Mouse (Mus musculus): ENCODE data around the gene Hoxa11. TPM values are rescaled to one million over a fixed set of nuclear protein-coding genes. Genes with fewer than 3 reads are reported as not detected.

Gene Hoxa11
- polyA plus RNA-seq, 1 experiment from 2014 or later = not detected

DNA sequence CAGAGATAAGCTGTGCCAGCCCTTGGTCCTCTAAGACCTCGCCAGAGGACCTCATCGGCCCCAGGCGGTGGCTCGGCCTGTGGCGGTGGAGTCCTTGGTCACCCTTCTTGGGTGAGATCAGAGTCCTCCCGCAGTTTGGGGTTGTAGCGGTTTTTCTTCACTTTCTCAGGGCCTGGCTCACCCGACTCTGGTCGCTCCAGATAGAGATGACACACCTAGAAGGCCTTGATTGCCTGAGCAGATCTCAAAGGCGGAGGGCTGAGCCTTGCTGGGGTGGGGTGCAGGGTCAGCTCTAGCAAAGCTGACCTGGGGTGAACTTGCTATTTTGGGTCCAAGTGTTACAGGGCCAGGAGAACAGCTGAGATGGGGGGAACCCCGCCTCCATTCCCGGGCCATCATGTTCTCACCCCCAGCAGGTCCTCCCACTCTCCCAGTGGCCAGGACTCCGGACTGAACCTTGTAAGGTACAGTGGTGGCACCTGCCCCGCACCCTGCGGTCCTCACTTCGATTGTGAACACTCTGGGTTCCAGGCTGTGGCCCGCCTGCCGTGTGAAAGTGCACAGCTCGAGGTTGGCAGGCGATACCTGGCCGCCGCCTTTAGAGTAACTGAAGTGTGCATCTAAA, 28.2 kb upstream of the Hoxa11 start:
- H3K4me3 ChIP-seq = no peak overlapping the region
- no peak overlapping the region for H3K4me2 ChIP-seq
- no peaks in the 10 kb centered on the region for H3K36me3 ChIP-seq
- no peak for ATAC-seq (ENCODE audit: insufficient number of reproducible peaks, insufficient read depth, low FRiP score, low TSS enrichment, low read depth)
- 3% methylated on average over 22 of the region's 22 CpGs for WGBS
- H3K27ac ChIP-seq = no peak overlapping the region
- H3K4me1 ChIP-seq = 0 out of 2 replicates have a peak, but pooled peaks cover 2% of the 10 kb centered on the region
- no peak overlapping the region for H3K9ac ChIP-seq
- H3K9me3 ChIP-seq = no peaks in the 10 kb centered on the region
- H3K27me3 ChIP-seq = peaks cover 98% of the 10 kb centered on the region

DNA sequence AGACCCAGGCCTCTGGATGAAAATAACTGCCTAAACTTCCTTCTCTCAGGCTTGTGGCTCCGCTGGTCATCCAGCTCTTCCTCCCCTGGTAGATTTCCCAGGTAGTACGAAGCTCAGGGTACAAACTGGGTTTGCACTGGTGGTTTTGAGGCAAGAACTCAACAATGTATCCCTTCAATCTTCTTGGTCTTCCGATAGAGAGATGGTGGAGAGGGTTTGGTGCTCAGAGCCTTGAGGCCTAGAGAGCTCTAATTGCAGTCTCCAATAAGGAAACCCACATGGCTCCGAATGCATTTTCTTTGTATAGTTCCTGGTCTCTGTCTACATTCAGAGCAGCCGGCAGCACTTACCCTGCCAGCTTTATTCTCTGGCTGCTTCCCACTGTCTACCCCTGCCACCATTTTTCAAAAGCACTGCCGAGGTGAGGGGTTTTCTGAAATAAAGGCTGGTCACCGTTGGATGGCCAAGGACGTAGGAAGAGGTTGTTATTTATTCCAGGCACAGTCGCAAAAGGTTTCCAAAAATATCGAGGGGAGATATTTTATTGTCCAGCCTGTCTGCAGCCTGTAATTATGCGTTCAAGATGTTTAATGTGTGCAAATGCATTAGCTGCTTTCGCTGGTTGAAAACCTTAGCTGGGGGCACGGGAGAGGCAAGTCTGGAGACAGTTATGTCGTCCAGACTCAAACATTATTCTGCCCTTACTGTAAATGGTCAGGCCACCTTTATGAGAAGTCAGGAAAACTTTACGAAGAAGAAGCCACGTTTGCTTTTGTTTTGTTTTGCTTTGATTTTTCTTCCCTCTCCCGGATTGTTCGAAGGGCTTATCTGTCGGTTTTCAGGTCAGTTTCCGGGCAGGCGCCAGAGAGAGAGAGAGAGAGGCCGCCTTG, 27.4 kb upstream of the Hoxa11 start:
- WGBS = 4% methylated on average over 22 of the region's 22 CpGs
- no peak overlapping the region for H3K4me2 ChIP-seq
- ATAC-seq (ENCODE audit: insufficient number of reproducible peaks, insufficient read depth, low FRiP score, low TSS enrichment, low read depth) = no peak
- H3K4me1 ChIP-seq = 0 out of 2 replicates have a peak, but pooled peaks cover 2% of the 10 kb centered on the region
- H3K27me3 ChIP-seq = peaks cover 99% of the 10 kb centered on the region
- H3K27ac ChIP-seq = no peak overlapping the region
- no peaks in the 10 kb centered on the region for H3K36me3 ChIP-seq
- H3K9ac ChIP-seq = no peak overlapping the region
- H3K9me3 ChIP-seq = no peaks in the 10 kb centered on the region
- no peak overlapping the region for H3K4me3 ChIP-seq

DNA sequence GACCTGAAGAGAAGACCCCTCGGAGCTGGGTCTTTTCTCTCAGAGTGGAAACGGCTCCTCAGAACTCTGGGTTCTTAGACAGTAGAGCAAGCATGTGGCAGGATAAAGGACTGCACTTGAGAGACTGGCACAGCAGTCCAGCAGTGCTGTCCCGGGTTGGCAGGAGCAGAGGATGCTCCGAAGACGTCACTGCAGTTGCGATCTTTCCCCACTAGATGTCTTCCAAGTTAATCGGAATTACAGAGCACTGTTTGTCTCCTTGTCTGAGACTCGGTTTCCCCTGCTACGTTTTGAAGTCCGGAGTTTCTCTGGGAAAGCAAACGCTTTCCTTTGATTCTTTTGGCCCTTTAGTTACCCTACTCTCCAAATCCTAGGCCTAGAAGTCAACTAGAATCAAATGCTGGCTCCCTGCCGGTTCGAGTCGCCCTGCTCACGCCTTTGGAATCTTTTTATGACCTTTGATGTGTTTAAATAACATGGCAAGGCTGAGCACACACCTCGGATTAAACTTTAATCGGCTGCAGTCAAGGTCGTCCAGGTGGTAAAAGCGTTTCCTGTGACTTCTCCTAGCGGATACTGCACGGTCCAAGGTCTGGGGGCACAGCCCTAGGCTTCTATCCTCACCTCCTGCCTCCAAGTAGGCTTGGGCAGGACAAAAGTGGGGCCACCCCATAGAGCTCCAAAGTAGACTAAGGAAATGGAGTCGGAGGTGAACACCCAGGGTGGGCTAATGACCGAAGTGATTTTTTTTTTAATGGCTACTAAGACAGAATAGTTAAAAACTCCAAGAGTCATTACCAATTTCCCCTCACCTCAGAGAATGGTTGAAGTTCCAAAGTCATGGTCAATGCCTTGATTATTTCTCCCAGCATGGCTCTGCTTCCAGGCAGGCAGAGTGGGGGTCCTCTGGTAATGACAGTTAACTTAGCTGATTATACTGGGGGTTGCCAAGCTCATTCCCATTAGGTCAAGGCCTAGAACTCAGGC, 25.2 kb upstream of the Hoxa11 start:
- no peak for ATAC-seq (ENCODE audit: insufficient number of reproducible peaks, insufficient read depth, low FRiP score, low TSS enrichment, low read depth)

DNA sequence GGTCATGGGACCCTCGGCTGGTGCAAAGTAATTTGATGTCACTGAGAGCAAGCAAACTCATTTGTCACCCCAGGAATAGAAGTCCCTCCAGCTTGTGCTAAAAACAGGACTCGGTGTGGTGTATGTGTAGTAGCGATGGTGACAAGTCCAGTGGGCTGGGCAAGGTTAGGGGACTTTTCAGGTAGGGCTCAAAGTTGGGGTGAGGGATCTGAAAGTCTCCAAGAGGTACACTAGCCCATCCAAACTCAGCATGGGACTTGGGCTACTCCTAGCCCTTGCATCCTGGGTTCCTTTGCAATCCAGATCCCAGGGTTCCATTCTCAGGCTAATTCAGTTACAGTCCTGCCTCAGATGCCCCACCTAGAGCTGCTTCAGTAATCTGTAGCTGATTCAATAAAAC, 23.1 kb upstream of the Hoxa11 start:
- Histone ChIP-seq H3K4me1 (no peaks in the 10 kb centered on the region), H3K36me3 (no peaks in the 10 kb centered on the region), H3K27ac (no peak overlapping the region), H3K9me3 (no peaks in the 10 kb centered on the region), H3K4me3 (no peak overlapping the region), H3K9ac (no peak overlapping the region), H3K4me2 (no peak overlapping the region), H3K27me3 (peaks cover 97% of the 10 kb centered on the region)
- WGBS = 2% methylated on average over 3 of the region's 3 CpGs
- ATAC-seq (ENCODE audit: insufficient number of reproducible peaks, insufficient read depth, low FRiP score, low TSS enrichment, low read depth) = no peak

More for the DNA sequence above, 25.2 kb upstream of the Hoxa11 start:
- Histone ChIP-seq H3K4me2 (no peak overlapping the region), H3K4me3 (no peak overlapping the region), H3K4me1 (0 out of 2 replicates have a peak, but pooled peaks cover 2% of the 10 kb centered on the region), H3K27me3 (peaks cover 97% of the 10 kb centered on the region), H3K9me3 (no peaks in the 10 kb centered on the region), H3K9ac (no peak overlapping the region), H3K36me3 (no peaks in the 10 kb centered on the region), H3K27ac (no peak overlapping the region)
- WGBS = 4% methylated on average over 23 of the region's 23 CpGs

DNA sequence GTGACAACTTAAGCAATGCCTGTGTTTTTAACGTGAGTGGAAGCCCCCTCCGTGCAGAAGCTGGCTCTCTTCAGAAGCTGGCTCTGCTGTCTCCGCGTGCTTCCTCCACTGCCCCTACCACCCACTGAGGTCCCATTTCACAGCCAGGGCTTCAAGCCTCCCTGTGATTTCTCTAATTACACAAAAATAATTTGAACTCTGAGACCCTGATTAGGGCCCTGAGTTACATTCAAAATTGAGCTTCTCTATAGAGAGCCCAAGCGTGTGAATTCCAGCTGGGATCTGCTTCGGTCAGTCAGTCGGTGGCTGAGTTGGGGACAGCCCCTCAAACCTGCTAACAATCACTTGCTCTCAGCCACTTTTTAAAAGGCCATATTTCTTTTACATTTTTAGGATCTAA, 22.7 kb upstream of the Hoxa11 start:
- no peak overlapping the region for H3K4me2 ChIP-seq
- no peak overlapping the region for H3K27ac ChIP-seq
- ATAC-seq (ENCODE audit: insufficient number of reproducible peaks, insufficient read depth, low FRiP score, low TSS enrichment, low read depth) = no peak

DNA sequence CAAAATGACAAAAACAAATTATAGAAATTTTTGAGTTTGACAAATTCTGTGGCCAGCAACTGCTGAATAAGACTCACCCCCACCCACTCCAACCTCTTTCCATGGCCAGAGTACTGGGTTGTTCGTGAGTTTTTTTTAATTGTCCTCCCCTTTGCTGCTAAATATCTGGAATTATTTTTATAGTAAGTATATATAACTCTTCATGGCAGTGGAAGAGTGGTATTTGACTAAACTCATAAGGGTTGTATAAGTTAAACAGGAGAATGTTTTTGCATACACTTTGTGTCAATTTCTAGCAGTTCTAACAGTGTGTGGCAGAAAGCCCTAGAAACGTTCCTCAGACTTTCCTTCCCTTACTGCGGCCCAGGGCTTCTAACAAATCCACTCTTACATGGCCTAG, 22.1 kb upstream of the Hoxa11 start:
- no peak overlapping the region for H3K4me2 ChIP-seq
- no peak overlapping the region for H3K4me3 ChIP-seq
- no peaks in the 10 kb centered on the region for H3K9me3 ChIP-seq
- no peak overlapping the region for H3K9ac ChIP-seq
- H3K36me3 ChIP-seq = no peaks in the 10 kb centered on the region
- ATAC-seq (ENCODE audit: insufficient number of reproducible peaks, insufficient read depth, low FRiP score, low TSS enrichment, low read depth) = no peak
- no peak overlapping the region for H3K27ac ChIP-seq
- H3K27me3 ChIP-seq = peaks cover 97% of the 10 kb centered on the region
- no peaks in the 10 kb centered on the region for H3K4me1 ChIP-seq
- 5% methylated on average over 3 of the region's 3 CpGs for WGBS

More for the DNA sequence above, 22.7 kb upstream of the Hoxa11 start:
- Histone ChIP-seq H3K9me3 (no peaks in the 10 kb centered on the region), H3K36me3 (no peaks in the 10 kb centered on the region), H3K4me3 (no peak overlapping the region), H3K27me3 (peaks cover 97% of the 10 kb centered on the region), H3K9ac (no peak overlapping the region), H3K4me1 (no peaks in the 10 kb centered on the region)
- WGBS = 4% methylated on average over 7 of the region's 7 CpGs

DNA sequence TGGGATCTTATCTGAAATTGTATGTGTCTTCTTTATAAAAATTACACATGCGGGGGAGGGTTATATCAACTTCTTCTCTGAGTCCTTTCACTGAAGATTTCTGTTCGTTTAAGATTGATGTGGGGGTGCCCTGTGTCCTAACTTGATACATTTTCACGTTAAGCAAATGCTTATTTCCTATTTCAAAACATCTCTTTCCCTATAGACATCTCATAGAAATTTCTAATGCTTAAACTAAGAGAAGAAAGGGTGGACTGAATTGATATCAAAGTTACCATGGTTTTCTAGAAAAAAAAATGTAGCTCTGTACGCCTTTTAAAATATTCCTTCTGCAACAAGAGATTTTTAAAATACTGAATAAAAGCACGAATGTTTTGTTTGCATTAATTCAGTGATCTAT, 21.6 kb upstream of the Hoxa11 start:
- no peak overlapping the region for H3K9ac ChIP-seq
- no peaks in the 10 kb centered on the region for H3K9me3 ChIP-seq
- 18% methylated on average over 5 of the region's 5 CpGs for WGBS
- no peak overlapping the region for H3K27ac ChIP-seq
- no peak overlapping the region for H3K4me3 ChIP-seq
- no peaks in the 10 kb centered on the region for H3K4me1 ChIP-seq
- ATAC-seq (ENCODE audit: insufficient number of reproducible peaks, insufficient read depth, low FRiP score, low TSS enrichment, low read depth) = no peak
- H3K4me2 ChIP-seq = no peak overlapping the region
- H3K36me3 ChIP-seq = no peaks in the 10 kb centered on the region
- H3K27me3 ChIP-seq = peaks cover 97% of the 10 kb centered on the region

DNA sequence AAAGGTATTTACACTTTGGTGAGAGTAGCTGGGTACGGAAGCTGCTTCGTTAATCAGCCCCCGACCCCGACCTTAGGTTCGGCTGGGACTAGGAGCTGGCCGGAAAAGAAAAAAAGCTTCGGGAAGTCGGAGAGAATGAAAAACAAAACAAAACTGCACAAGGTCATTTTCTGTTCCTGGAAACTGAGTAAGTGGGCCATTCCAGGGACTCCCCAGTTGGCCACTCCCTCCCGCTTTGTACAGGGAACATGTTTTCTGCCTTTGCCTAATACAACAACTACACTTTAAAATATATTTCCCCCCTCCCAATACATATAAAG, 21.0 kb upstream of the Hoxa11 start:
- under 1% methylated on average over 9 of the region's 9 CpGs for WGBS
- Histone ChIP-seq H3K27ac (no peak overlapping the region), H3K36me3 (no peaks in the 10 kb centered on the region), H3K4me1 (no peaks in the 10 kb centered on the region), H3K9me3 (no peaks in the 10 kb centered on the region), H3K9ac (no peak overlapping the region), H3K4me3 (no peak overlapping the region), H3K4me2 (no peak overlapping the region), H3K27me3 (peaks cover 98% of the 10 kb centered on the region)
- ATAC-seq (ENCODE audit: insufficient number of reproducible peaks, insufficient read depth, low FRiP score, low TSS enrichment, low read depth) = no peak

DNA sequence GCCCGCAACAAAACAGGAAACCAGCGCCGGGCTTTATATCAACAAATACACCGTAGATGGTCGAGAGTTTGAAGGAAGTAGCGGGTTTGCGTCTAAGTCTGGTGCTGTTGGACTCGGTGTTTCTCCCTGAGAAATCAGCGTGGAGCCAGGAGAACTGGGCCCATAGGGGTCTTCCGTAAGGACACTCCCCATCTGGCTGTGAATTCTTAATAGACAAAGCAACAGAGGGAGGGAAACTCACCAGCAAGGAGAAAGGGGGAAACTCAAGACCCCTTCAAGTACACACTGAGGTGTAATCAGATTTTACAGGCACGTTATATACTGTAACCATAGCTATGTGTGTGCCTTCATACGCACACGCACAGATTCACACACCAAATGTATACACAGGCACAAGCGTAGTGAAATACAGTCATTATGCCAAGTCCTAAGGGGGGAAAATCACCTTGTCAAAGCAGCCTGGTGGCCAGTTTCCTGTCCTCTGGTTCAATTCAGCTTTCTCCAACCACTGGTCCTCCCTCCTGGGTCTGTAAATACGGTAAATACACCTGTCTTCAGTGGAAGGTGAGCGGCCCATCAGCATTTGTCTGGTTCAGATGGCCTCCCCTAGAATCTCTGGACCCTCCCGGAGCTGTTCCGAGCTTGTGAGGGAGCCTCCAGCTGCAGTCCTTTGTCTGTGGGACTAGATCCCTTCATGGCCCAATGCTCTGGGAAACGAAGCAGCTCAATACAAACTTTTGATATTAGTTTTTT, 20.5 kb upstream of the Hoxa11 start:
- Histone ChIP-seq H3K27ac (no peak overlapping the region), H3K4me1 (0 out of 2 replicates have a peak, but pooled peaks cover under 1% of the 10 kb centered on the region), H3K9ac (no peak overlapping the region), H3K36me3 (no peaks in the 10 kb centered on the region), H3K27me3 (peaks cover 98% of the 10 kb centered on the region), H3K4me2 (no peak overlapping the region), H3K9me3 (no peaks in the 10 kb centered on the region), H3K4me3 (no peak overlapping the region)
- under 1% methylated on average over 19 of the region's 19 CpGs for WGBS
- no peak for ATAC-seq (ENCODE audit: insufficient number of reproducible peaks, insufficient read depth, low FRiP score, low TSS enrichment, low read depth)

DNA sequence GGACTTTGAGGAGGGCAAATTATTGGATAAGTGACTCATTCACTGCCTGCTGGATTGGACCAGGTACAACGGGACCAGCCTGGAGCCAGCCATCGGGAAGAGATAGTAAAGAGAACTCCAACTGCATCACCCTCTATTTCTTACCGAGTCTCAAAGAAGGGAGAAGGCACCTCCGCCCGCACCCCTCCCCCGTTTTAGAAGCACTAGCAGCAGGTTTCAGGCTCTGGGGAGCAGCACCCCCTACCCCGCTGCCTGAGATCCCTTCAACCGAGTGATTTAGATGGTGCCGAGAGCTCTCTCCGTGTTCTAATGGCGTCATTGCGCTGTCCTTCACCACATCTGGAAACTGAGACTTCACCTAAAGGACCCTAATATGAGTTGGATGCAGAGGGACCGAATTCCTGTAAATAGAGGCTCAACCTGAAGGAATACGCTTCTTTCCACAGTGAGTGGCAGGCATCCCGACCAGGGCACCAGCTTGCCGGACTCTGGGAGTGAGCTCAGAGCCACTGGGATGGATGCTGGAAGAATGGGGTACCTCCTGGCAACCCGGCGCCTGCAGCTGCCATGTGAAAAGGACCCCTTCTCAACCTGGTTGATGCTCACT, 19.8 kb upstream of the Hoxa11 start:
- Histone ChIP-seq H3K4me2 (no peak overlapping the region), H3K27ac (no peak overlapping the region), H3K4me1 (peaks cover 6% of the 10 kb centered on the region), H3K4me3 (no peak overlapping the region), H3K36me3 (no peaks in the 10 kb centered on the region), H3K9me3 (no peaks in the 10 kb centered on the region), H3K9ac (no peak overlapping the region), H3K27me3 (peaks cover 98% of the 10 kb centered on the region)
- ATAC-seq (ENCODE audit: insufficient number of reproducible peaks, insufficient read depth, low FRiP score, low TSS enrichment, low read depth) = no peak
- 1% methylated on average over 18 of the region's 18 CpGs for WGBS
